Mouse (Mus musculus) heart, embryonic 16.5 days (tissue): ENCODE data around the gene Sigmar1. TPM values are rescaled to one million over a fixed set of nuclear protein-coding genes. Genes with fewer than 3 reads are reported as not detected.

Experiments
- ATAC-seq: fragments of 200-750 bp; cut with Nextera tagmentation; replicated peaks from 2 replicates; pipeline ENCODE4 v1.8.0; 2017; ENCODE audit warnings: moderate number of reproducible peaks; ENCODE audit not compliant: insufficient read depth, low FRiP score; ENCODE audit errors: extremely low read depth
- H3K27ac ChIP-seq: fragments of 300-500 bp; sonication (generic); 2 replicates; pipeline ENCODE4 v1.5.1; 2014; ENCODE audit warnings: mild to moderate bottlenecking, low read length, control low read depth, moderate library complexity
- H3K27me3 ChIP-seq: fragments of 300-500 bp; sonication (generic); 2 replicates; pipeline ENCODE4 v1.6.1; 2014; ENCODE audit warnings: low read length, mixed read lengths; ENCODE audit not compliant: control insufficient read depth, insufficient read depth
- H3K36me3 ChIP-seq: fragments of 300-500 bp; sonication (generic); 2 replicates; pipeline ENCODE4 v1.6.1; 2014; ENCODE audit not compliant: control insufficient read depth, insufficient read depth
- H3K4me1 ChIP-seq: fragments of 300-500 bp; sonication (generic); 2 replicates; pipeline ENCODE4 v1.6.1; 2014; ENCODE audit warnings: low read length, mixed read lengths; ENCODE audit not compliant: control insufficient read depth, insufficient read depth
- H3K4me2 ChIP-seq: fragments of 300-500 bp; sonication (generic); 2 replicates; pipeline ENCODE4 v1.6.1; 2014; ENCODE audit warnings: low read depth, mild to moderate bottlenecking, control low read depth, low read length
- H3K4me3 ChIP-seq: fragments of 300-500 bp; sonication (generic); 2 replicates; pipeline ENCODE4 v1.5.1; 2014; ENCODE audit warnings: mild to moderate bottlenecking, control low read depth, low read length
- H3K9ac ChIP-seq: fragments of 300-500 bp; sonication (generic); 2 replicates; pipeline ENCODE4 v1.6.1; 2014; ENCODE audit warnings: low read length, control low read depth
- H3K9me3 ChIP-seq: fragments of 300-500 bp; sonication (generic); replicated peaks from 2 replicates; pipeline ENCODE4 v1.6.1; 2016; ENCODE audit warnings: low read length; ENCODE audit not compliant: control insufficient read depth
- WGBS: fragments of 180-500 bp; shearing (Covaris S2); extraction: QIAGEN DNeasy Blood & Tissue Kit; methylation state at CpG from one replicate; pipeline ENCODE4 v1.1.7; 2014; 5-methylcytosine and 5-hydroxymethylcytosine counted together
- polyA plus RNA-seq: library from polyadenylated mRNA; unstranded; fragments of >200 nt; fragmentation: Nextera tagmentation; extraction: Ambion mirVana; gene quantifications from 2 replicates; pipeline ENCODE4 v1.2.1, GENCODE M21; 2015

Gene Sigmar1
- polyA plus RNA-seq, 1 experiment from 2014 or later: 61.7 TPM

DNA sequence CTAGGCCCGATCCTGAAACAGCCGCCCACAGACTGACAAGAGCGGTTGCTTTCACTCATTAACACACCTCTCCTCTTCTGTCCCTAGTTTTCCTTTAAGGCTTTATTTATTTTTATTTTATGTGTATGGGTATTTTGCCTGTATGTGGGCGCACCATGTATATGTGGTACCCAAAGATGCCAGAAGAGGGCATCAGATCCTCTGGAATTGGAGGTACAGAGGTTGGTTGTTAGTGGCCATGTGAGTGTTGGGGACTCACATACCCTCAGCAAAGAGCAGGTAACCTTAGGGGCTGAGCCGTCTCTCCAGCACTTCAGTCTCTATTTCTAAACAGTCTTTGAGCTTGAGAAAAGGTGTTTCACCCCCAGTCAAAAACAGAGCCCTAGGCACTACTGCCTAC, 40.4 kb downstream of the Sigmar1 start:
- no peak overlapping the region for H3K4me2 ChIP-seq
- peaks cover 14% of the 10 kb centered on the region for H3K36me3 ChIP-seq
- WGBS: 87% methylated on average over 5 of the region's 5 CpGs
- H3K4me1 ChIP-seq: peaks cover 19% of the 10 kb centered on the region
- H3K27ac ChIP-seq: no peak overlapping the region
- no peaks in the 10 kb centered on the region for H3K9me3 ChIP-seq
- no peak overlapping the region for H3K4me3 ChIP-seq
- no peaks in the 10 kb centered on the region for H3K27me3 ChIP-seq
- no peak for ATAC-seq
- H3K9ac ChIP-seq: no peak overlapping the region

DNA sequence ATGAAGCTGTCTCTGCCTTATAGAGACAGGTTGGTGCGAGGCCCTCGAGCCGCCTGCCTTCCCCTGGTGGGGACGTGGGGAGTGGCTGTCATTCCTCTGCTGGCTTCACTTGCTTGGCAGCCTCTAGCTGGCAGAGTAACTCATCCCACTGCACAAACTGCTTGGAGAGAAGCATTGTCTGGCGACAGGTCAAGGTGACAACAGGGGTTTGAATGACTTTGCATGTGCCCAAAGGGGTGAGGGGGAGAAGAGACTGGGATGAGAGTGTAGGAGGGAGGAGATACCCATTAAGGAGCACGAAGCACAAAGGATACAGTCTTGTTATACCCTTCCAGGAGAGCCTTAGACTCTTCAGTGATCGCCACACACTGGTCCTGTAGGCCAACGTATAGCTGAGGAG, 40.9 kb downstream of the Sigmar1 start:
- ATAC-seq: no peak
- H3K4me3 ChIP-seq: no peak overlapping the region
- H3K4me1 ChIP-seq: peaks cover 19% of the 10 kb centered on the region
- WGBS: 63% methylated on average over 8 of the region's 8 CpGs
- no peak overlapping the region for H3K4me2 ChIP-seq
- H3K27me3 ChIP-seq: no peaks in the 10 kb centered on the region
- peaks cover 14% of the 10 kb centered on the region for H3K36me3 ChIP-seq
- no peak overlapping the region for H3K27ac ChIP-seq
- no peak overlapping the region for H3K9ac ChIP-seq
- H3K9me3 ChIP-seq: no peaks in the 10 kb centered on the region

DNA sequence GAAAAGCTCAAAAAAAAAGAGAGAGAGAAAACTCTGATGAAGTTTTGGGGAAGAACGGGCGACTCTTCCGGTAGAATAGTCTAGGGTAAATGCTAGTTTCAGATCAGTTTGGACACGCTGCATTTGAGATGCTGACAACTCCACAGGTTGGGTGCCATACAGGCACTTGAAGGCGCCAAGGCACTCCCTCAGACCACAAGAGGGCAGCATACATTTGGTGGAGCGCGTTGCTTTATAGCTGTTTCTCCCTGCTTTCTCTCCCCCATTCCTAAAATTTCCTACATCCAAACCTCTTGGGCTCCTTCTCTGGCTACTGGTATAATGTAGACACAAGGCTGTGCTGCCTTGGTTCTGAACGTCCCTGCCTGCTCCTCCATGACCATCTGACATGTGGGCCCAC, 41.7 kb downstream of the Sigmar1 start:
- Histone ChIP-seq H3K4me1 (peaks cover 19% of the 10 kb centered on the region), H3K27ac (no peak overlapping the region), H3K9me3 (no peaks in the 10 kb centered on the region), H3K4me3 (peak overlapping the region; percentile 88), H3K36me3 (peaks cover 10% of the 10 kb centered on the region), H3K27me3 (no peaks in the 10 kb centered on the region), H3K9ac (no peak overlapping the region), H3K4me2 (peak overlapping the region; percentile 81)
- ATAC-seq: 0 out of 2 replicates have a peak, but pooled peaks have one; percentile 34
- WGBS: 15% methylated on average over 8 of the region's 8 CpGs

DNA sequence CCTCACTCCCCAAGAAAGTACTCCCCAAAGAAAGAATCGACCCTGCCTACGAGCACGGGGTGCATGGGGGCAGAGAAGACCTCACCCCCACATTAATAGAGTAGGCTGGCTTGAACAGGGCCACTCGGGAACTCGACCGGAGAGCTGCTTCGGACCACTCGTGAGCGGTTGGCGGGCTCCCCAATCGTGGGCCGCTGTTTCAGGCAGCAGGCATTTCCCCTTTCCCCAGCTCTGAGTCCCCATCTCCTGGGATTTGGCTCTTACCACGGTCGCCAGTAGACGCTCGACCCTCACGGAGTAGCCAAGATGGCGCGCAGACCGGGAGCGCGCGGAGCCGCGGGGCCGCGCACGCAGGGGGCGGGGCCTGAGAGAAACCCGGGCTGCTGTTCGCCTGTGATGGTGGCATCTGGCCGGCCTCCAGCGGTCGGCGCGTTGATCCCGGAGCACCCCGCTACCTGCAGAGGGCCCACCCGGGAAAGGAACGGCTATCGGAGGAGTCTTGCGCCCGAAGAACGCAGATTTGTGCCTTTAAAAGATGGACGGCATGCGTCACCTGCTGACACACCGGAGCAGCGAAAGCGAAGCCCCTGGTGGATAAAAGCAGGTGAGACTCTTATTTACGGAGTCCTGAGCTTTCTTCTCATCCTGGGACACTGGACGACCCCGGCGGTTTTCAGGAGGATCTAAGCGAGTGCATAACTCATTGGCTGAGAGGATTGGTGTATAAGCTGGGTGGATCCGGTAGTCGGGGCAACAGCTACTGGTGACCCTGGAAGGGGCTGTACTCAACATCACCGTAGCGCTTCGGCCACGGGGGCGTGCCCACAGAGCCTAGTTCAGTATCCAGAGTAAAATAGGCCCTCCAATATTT, 42.5 kb downstream of the Sigmar1 start, which contains the start of gene Rpp25l:
Gene Rpp25l (minus strand): TSS at position 338 of the 871 bp plus-strand sequence.
- Histone ChIP-seq H3K27me3 (no peaks in the 10 kb centered on the region), H3K27ac (peak within 1 kb of the TSS; percentile 75), H3K4me1 (peaks cover 19% of the 10 kb centered on the region), H3K36me3 (peaks cover 4% of the 10 kb centered on the region; the same call in 1 of the 2 replicates), H3K4me3 (peak within 1 kb of the TSS; percentile 88), H3K9ac (peak within 1 kb of the TSS; percentile 98), H3K9me3 (no peaks in the 10 kb centered on the region), H3K4me2 (peak within 1 kb of the TSS; percentile 81)
- peak; percentile 75 for ATAC-seq
- under 1% methylated on average over 61 of the region's 61 CpGs for WGBS

DNA sequence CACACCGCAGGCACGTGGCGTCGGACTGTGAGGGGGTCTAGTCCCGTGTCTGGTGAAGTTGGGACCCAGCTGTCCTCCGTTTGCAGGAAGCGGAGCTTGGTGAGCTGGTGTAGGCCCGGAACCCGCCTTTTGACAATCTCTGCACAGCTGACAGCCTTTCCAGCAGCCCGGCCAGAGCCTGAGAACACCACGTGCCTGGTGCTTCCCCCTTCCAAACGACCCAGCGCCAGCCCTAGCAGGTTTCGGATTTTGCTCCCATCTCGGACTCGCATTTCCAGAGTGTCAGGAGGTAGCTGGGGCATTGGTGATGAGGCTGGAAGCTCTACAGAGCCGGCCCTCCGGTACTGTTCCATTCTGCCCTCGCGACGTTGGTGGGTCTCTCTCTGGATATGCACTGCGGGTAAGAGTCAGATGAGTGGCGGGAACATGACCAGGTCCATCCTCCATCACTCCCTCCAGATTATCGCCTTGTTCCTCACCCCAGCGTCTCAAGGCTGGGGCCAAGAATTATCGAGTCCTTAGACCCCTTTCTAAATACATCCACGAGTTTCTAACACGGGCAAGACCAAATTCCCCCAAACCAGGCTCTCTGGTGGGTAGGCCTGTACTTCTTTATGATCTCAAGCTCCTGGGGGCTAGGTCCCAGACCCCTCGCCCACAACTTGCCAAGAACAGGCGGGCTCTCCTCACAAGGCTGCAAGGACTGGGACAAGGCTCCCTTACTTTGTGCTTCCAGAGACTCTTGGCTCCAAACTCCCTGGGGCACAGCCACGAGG, 43.3 kb downstream of the Sigmar1 start:
- Histone ChIP-seq H3K4me2 (peak overlapping the region; percentile 81), H3K4me3 (peak overlapping the region; percentile 88), H3K9me3 (no peaks in the 10 kb centered on the region), H3K27me3 (no peaks in the 10 kb centered on the region), H3K4me1 (peaks cover 19% of the 10 kb centered on the region), H3K36me3 (no peaks in the 10 kb centered on the region; the same call in 1 of the 2 replicates), H3K9ac (peak overlapping the region; percentile 98), H3K27ac (peak overlapping the region; percentile 75)
- 34% methylated on average over 31 of the region's 31 CpGs for WGBS
- no peak; the same call in 1 of the 2 replicates for ATAC-seq

DNA sequence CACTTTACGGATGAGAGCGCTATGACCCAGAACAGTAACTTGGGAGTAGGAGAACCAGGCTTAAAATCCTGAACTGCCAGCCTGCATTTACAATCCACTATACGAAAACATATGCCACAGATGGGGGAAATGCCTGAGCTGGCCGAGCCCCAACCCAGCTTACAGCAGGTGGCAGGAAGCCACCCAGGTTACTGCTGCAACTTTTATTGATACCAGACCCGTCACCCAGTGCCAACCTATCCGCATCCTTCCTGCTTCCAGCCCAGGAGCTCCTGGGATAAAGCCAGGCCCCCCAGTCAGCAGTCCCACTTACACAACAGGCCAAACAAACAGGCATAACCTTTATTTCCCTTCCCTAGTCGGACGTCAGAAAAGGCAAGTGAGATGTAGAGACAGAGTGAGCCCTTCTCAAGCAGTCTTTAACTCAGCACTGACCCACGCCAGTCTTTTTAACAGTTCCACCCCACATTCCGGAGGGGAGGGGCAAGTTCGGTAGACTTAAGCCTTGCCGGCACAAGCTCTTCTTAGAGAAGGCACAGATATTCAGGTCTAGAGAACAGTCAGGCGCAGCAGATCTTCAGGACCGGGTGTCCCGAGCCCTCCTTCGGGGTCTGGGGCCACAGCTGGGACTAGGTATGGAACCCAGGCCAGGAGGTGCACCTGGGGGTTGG, 44.1 kb downstream of the Sigmar1 start:
- Histone ChIP-seq H3K4me2 (peak overlapping the region; percentile 81), H3K9me3 (no peaks in the 10 kb centered on the region), H3K27ac (no peak overlapping the region), H3K9ac (peak overlapping the region; percentile 98), H3K27me3 (no peaks in the 10 kb centered on the region), H3K4me3 (peak overlapping the region; percentile 88), H3K36me3 (no peaks in the 10 kb centered on the region; the same call in 1 of the 2 replicates), H3K4me1 (peaks cover 23% of the 10 kb centered on the region)
- WGBS: 69% methylated on average over 16 of the region's 16 CpGs
- no peak for ATAC-seq

DNA sequence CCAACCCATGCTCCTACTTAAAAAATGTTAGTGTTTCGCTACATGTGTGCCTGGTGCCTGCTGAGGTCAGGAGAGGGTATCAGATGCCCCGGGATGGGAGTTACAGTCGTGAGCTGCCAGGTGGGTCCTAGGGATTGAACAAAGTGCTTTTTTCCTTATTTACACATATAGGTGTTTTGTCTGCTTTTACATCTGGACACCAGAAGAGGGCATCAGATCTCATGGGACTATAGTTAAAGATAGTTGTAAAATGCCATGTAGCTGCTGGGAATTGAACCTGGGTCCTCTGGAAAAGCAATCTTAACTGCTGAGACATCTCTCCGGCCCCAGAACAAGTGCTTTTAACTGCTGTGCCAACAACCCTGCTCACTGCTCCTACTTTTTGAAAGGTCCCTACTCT, 45.7 kb downstream of the Sigmar1 start:
- Histone ChIP-seq H3K27ac (no peak overlapping the region), H3K9ac (no peak overlapping the region), H3K4me2 (no peak overlapping the region), H3K4me3 (no peak overlapping the region), H3K36me3 (no peaks in the 10 kb centered on the region; the same call in 1 of the 2 replicates), H3K4me1 (peaks cover 32% of the 10 kb centered on the region), H3K9me3 (no peaks in the 10 kb centered on the region), H3K27me3 (no peaks in the 10 kb centered on the region)
- WGBS: 59% methylated on average over 4 of the region's 4 CpGs
- ATAC-seq: no peak

DNA sequence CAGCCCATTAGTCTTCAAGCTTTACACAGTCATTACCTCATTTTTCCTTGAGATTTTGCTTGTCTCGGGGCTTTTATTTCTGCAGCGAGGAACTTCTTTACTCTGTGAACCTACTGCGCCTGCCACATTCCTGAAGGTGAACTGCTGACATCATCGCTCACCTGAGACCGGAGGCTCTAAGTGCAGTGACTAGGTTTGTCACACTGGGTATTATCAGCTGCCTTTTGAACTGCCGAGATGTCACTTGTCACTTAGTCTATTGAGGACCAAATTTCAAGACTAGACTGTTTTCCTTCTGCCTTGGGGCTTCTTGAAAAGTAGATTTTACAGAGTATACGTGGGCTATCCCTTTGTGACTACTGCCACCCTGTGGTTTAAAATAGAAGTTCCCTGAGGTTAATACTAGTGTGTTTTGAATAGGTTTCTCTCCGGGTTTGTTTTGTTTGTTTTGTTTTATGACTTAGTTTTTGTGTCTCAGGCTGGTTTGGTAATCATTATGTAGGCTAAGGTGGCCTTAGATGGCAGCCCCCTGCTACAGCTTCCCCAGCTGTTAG, 47.7 kb downstream of the Sigmar1 start:
- Histone ChIP-seq H3K27ac (no peak overlapping the region), H3K27me3 (peaks cover 3% of the 10 kb centered on the region; the same call in 1 of the 2 replicates), H3K36me3 (no peaks in the 10 kb centered on the region; the same call in 1 of the 2 replicates), H3K9me3 (no peaks in the 10 kb centered on the region), H3K4me3 (no peak overlapping the region), H3K4me2 (no peak overlapping the region), H3K4me1 (peaks cover 27% of the 10 kb centered on the region), H3K9ac (no peak overlapping the region)
- ATAC-seq: no peak
- WGBS: 38% methylated on average over 8 of the region's 8 CpGs
